Mouse (Mus musculus) limb, embryonic 11.5 days (tissue): ENCODE data around the gene B3glct. TPM values are rescaled to one million over a fixed set of nuclear protein-coding genes. Genes with fewer than 3 reads are reported as not detected.

ENCODE experiments used
- ATAC-seq: fragments of 200-750 bp; cut with Nextera tagmentation; 2 replicates; pipeline ENCODE4 v1.8.0; 2017; ENCODE audit warnings: low read depth; ENCODE audit not compliant: insufficient number of reproducible peaks, low FRiP score, low TSS enrichment
- DNase-seq: peaks from one replicate; pipeline ENCODE4 v3.0.0-alpha.2; 2015; ENCODE audit warnings: low spot score
- H3K27ac ChIP-seq: fragments of 300-500 bp; sonication (generic); replicated peaks from 2 replicates; pipeline ENCODE4 v1.5.1; 2014; ENCODE audit warnings: low read depth, mild to moderate bottlenecking, low read length
- H3K27me3 ChIP-seq: fragments of 300-500 bp; sonication (generic); 2 replicates; pipeline ENCODE4 v1.6.1; 2014; ENCODE audit warnings: mild to moderate bottlenecking, low read length, mixed read lengths; ENCODE audit not compliant: control insufficient read depth, insufficient read depth
- H3K36me3 ChIP-seq: fragments of 300-500 bp; sonication (generic); 2 replicates; pipeline ENCODE4 v1.6.1; 2014; ENCODE audit warnings: mild to moderate bottlenecking, low read length, moderate library complexity, mixed read lengths; ENCODE audit not compliant: control insufficient read depth, insufficient read depth
- H3K4me1 ChIP-seq: fragments of 300-500 bp; sonication (generic); 2 replicates; pipeline ENCODE4 v1.6.1; 2014; ENCODE audit warnings: low read length, mixed read lengths; ENCODE audit not compliant: control insufficient read depth, insufficient read depth
- H3K4me2 ChIP-seq: fragments of 300-500 bp; sonication (generic); 2 replicates; pipeline ENCODE4 v1.6.1; 2014; ENCODE audit warnings: low read depth, mild to moderate bottlenecking, moderate library complexity; ENCODE audit not compliant: severe bottlenecking
- H3K4me3 ChIP-seq: fragments of 300-500 bp; sonication (generic); 2 replicates; pipeline ENCODE4 v1.5.1; 2014; ENCODE audit warnings: low read depth, low read length
- H3K9ac ChIP-seq: fragments of 300-500 bp; sonication (generic); 2 replicates; pipeline ENCODE4 v1.6.1; 2014; ENCODE audit warnings: mild to moderate bottlenecking, low read length
- H3K9me3 ChIP-seq: fragments of 300-500 bp; sonication (generic); 2 replicates; pipeline ENCODE4 v1.6.1; 2016; ENCODE audit warnings: low read length; ENCODE audit not compliant: control insufficient read depth
- WGBS: fragments of 180-500 bp; shearing (Covaris S2); extraction: QIAGEN DNeasy Blood & Tissue Kit; methylation state at CpG from one replicate; pipeline ENCODE4 v1.1.7; 2014; 5-methylcytosine and 5-hydroxymethylcytosine counted together
- polyA plus RNA-seq: library from polyadenylated mRNA; unstranded; fragments of >200 nt; fragmentation: Nextera tagmentation; extraction: Ambion mirVana; gene quantifications from 2 replicates; pipeline ENCODE4 v1.2.1, GENCODE M21; 2014

The B3glct gene
- polyA plus RNA-seq, 1 experiment from 2014 or later, result 22.4 TPM

GRCm38 (mm10) chr5:149776038-149776437 is 98.0 kb downstream of the B3glct start:
- Histone ChIP-seq H3K4me3 (no peak overlapping the region), H3K9ac (no peak overlapping the region), H3K4me2 (no peak overlapping the region), H3K9me3 (peaks cover 2% of the 10 kb centered on the region; the same call in 1 of the 2 replicates), H3K27me3 (no peaks in the 10 kb centered on the region), H3K27ac (no peak overlapping the region), H3K36me3 (no peaks in the 10 kb centered on the region), H3K4me1 (no peaks in the 10 kb centered on the region)
- 90% methylated on average over 7 of the region's 7 CpGs for WGBS
- DNase-seq (no peak), ATAC-seq (no peak)

GRCm38 (mm10) chr5:149779740-149780139 is 101.7 kb downstream of the B3glct start:
- no peaks in the 10 kb centered on the region for H3K4me1 ChIP-seq
- H3K9me3 ChIP-seq, result peaks cover 2% of the 10 kb centered on the region; the same call in 1 of the 2 replicates
- WGBS, result 96% methylated on average over 6 of the region's 6 CpGs
- H3K27ac ChIP-seq, result no peak overlapping the region
- H3K4me3 ChIP-seq, result no peak overlapping the region
- DNase-seq, result no peak
- no peak overlapping the region for H3K4me2 ChIP-seq
- H3K36me3 ChIP-seq, result no peaks in the 10 kb centered on the region
- no peak overlapping the region for H3K9ac ChIP-seq
- ATAC-seq, result no peak
- H3K27me3 ChIP-seq, result no peaks in the 10 kb centered on the region

GRCm38 (mm10) chr5:149780411-149780810 is 102.4 kb downstream of the B3glct start:
- DNase-seq (no peak), ATAC-seq (no peak)
- Histone ChIP-seq H3K4me3 (no peak overlapping the region), H3K4me2 (no peak overlapping the region), H3K4me1 (no peaks in the 10 kb centered on the region), H3K9ac (no peak overlapping the region), H3K36me3 (no peaks in the 10 kb centered on the region), H3K9me3 (peaks cover 2% of the 10 kb centered on the region; the same call in 1 of the 2 replicates), H3K27me3 (no peaks in the 10 kb centered on the region), H3K27ac (no peak overlapping the region)
- WGBS, result 98% methylated on average over 2 of the region's 2 CpGs

- WGBS, result 32% methylated on average over 8 of the region's 8 CpGs
- Histone ChIP-seq H3K36me3 (no peaks in the 10 kb centered on the region), H3K27ac (no peak overlapping the region), H3K27me3 (no peaks in the 10 kb centered on the region), H3K9ac (no peak overlapping the region), H3K9me3 (peaks cover 8% of the 10 kb centered on the region; the same call in 1 of the 2 replicates), H3K4me2 (no peak overlapping the region), H3K4me1 (no peaks in the 10 kb centered on the region), H3K4me3 (no peak overlapping the region)
- ATAC-seq (no peak), DNase-seq (peak; percentile 57)
Measured at GRCm38 (mm10) chr5:149790087-149790486, 112.1 kb downstream of the B3glct start.

- no peak overlapping the region for H3K4me3 ChIP-seq
- H3K9me3 ChIP-seq, result no peaks in the 10 kb centered on the region
- no peak overlapping the region for H3K9ac ChIP-seq
- H3K27me3 ChIP-seq, result no peaks in the 10 kb centered on the region
- 86% methylated on average over 2 of the region's 2 CpGs for WGBS
- no peaks in the 10 kb centered on the region for H3K36me3 ChIP-seq
- DNase-seq (no peak), ATAC-seq (no peak)
- H3K27ac ChIP-seq, result no peak overlapping the region
- H3K4me2 ChIP-seq, result no peak overlapping the region
- H3K4me1 ChIP-seq, result peaks cover 4% of the 10 kb centered on the region; the same call in 1 of the 2 replicates
Measured at GRCm38 (mm10) chr5:149810071-149810470, 132.0 kb downstream of the B3glct start.

GRCm38 (mm10) chr5:149811835-149812234 is 133.8 kb downstream of the B3glct start:
- Histone ChIP-seq H3K4me1 (peaks cover 4% of the 10 kb centered on the region; the same call in 1 of the 2 replicates), H3K27me3 (no peaks in the 10 kb centered on the region), H3K36me3 (no peaks in the 10 kb centered on the region), H3K4me2 (no peak overlapping the region), H3K27ac (no peak overlapping the region), H3K9me3 (no peaks in the 10 kb centered on the region), H3K9ac (no peak overlapping the region), H3K4me3 (no peak overlapping the region)
- ATAC-seq (no peak), DNase-seq (no peak)
- WGBS, result 85% methylated on average over 6 of the region's 6 CpGs

Other genes starting within 250 kb of the B3glct start
- gene Tex26, start 238.6 kb upstream of the B3glct start, polyA plus RNA-seq, result 0.15 and 0.23 TPM in 2 replicates
- gene Wdr95, start 149.6 kb upstream of the B3glct start, polyA plus RNA-seq, result not detected in 2 replicates
- 126 and 150 TPM in 2 replicates for gene Hsph1, start 41.9 kb upstream of the B3glct start, polyA plus RNA-seq